Comparison of ENCODE assay signal across 9 mouse cellular contexts in genomic region chr8:120595963-120596362, GRCm38 (mm10). TPM values are rescaled to one million over a fixed set of nuclear protein-coding genes. Genes with fewer than 3 reads are reported as not detected.
A peak's percentile ranks its signal among the peaks of the same experiment; 100 is the strongest.
DNase-seq lines count a peak whose midpoint lies in the region; ATAC-seq and TF ChIP-seq lines count a peak whose summit lies in the region.
"Had no signal": no experiment of that assay in that cellular context is flagged by ENCODE, and none has a peak within 500 bp of the region (broad histone marks: within the 10 kb centered on the region; RNA-seq: fewer than 3 reads in every experiment).

No protein-coding gene starts in this region.

- H3K4me3 ChIP-seq in testis, adult 2 months (ENCODE audit: control insufficient read depth, low read depth, low read length): no peak overlapping the region
- H3K4me3 ChIP-seq in stomach, postnatal 0 days (ENCODE audit: low read depth, low read length): no peak overlapping the region
- H3K4me3 ChIP-seq: embryonic facial prominence, embryonic 15.5 days had no signal

- no peak overlapping the region for H3K9ac ChIP-seq in stomach, postnatal 0 days (ENCODE audit: low read length)
- H3K9ac ChIP-seq: embryonic facial prominence, embryonic 15.5 days had no signal

- H3K4me2 ChIP-seq in stomach, postnatal 0 days (replicated peaks; ENCODE audit: low read depth): no peak overlapping the region
- H3K4me2 ChIP-seq: embryonic facial prominence, embryonic 15.5 days had no signal

- ATAC-seq in stomach, postnatal 0 days (ENCODE audit: low FRiP score, low TSS enrichment): no peak

- H3K9me3 ChIP-seq in stomach, postnatal 0 days (ENCODE audit: control insufficient read depth, low read length): no peaks in the 10 kb centered on the region
- H3K9me3 ChIP-seq: embryonic facial prominence, embryonic 15.5 days had no signal

- no peak for TF ChIP-seq POLR2A in testis, adult 2 months (IDR thresholded peaks at IDR 0.05; ENCODE audit: control insufficient read depth, low read depth, low read length)

- 13% methylated on average over 5 of the region's 5 CpGs for WGBS in stomach, postnatal 0 days

- DNase-seq in heart, adult 18-20 months: peak; percentile 44 to 82
- no peak for DNase-seq in heart, adult 11 months
- DNase-seq in testis, postnatal 14 days (ENCODE audit: low spot score): no peak
- DNase-seq in c-Kit-positive CD71-negative TER-119-negative erythroid progenitor cells, embryonic 14.5 days (ENCODE audit: low read depth): peak; percentile 73
- DNase-seq in heart, postnatal 36 days: peak; percentile 69
- peak; percentile 72 for DNase-seq in lung, postnatal 14 days
- DNase-seq in stomach, postnatal 0 days (ENCODE audit: low spot score): peak; percentile 77

- intact Hi-C loops in heart, postnatal 36 days (cut with DNase I): no loop called here

- H3K27ac ChIP-seq in testis, adult 2 months (ENCODE audit: control insufficient read depth, insufficient read depth, low read depth, low read length): no peak overlapping the region
- no peak overlapping the region for H3K27ac ChIP-seq in stomach, postnatal 0 days (replicated peaks)
- H3K27ac ChIP-seq: embryonic facial prominence, embryonic 15.5 days had no signal

- H3K27me3 ChIP-seq in testis, adult 2 months (ENCODE audit: control insufficient read depth, insufficient read depth, low read length): no peaks in the 10 kb centered on the region
- H3K27me3 ChIP-seq in stomach, postnatal 0 days (ENCODE audit: control insufficient read depth, insufficient read depth, low read length): no peaks in the 10 kb centered on the region
- H3K27me3 ChIP-seq: embryonic facial prominence, embryonic 15.5 days had no signal

- peaks cover 8% of the 10 kb centered on the region for H3K4me1 ChIP-seq in testis, adult 2 months (ENCODE audit: control insufficient read depth, insufficient read depth, low read length)
- H3K4me1 ChIP-seq in stomach, postnatal 0 days (replicated peaks; ENCODE audit: control insufficient read depth, insufficient read depth): peaks cover 3% of the 10 kb centered on the region; the same call in 1 of the 2 replicates

- TF ChIP-seq CTCF in testis, adult 2 months (IDR thresholded peaks at IDR 0.05; ENCODE audit: control insufficient read depth, insufficient read depth, insufficient replicate concordance, low read depth, low read length): peak; percentile 94
- peak; percentile 90 for TF ChIP-seq CTCF in stomach, postnatal 0 days (IDR thresholded peaks at IDR 0.05; ENCODE audit: low read depth)

- TF ChIP-seq EP300 in stomach, postnatal 0 days (optimal IDR thresholded peaks at IDR 0.05): no peak

- no peaks in the 10 kb centered on the region for H3K36me3 ChIP-seq in testis, adult 2 months (ENCODE audit: control insufficient read depth, insufficient read depth, low read length)
- H3K36me3 ChIP-seq in stomach, postnatal 0 days (ENCODE audit: control insufficient read depth, insufficient read depth, low read length): no peaks in the 10 kb centered on the region
- H3K36me3 ChIP-seq: embryonic facial prominence, embryonic 15.5 days had no signal

RNA-seq across cellular contexts. Expression of gene Gins2, which starts 6.9 kb away (rescaled TPM):
- total RNA-seq in heart, adult 18-20 months (2021): 1 to 10 TPM in 1 of 2 experiments, under 1 TPM in 1; 0.98 to 1.8 TPM
- polyA plus RNA-seq in testis, adult 2 months (2012; rRNA removed): 26.9 and 32.1 TPM in 2 replicates
- total RNA-seq in heart, postnatal 36 days (2021): 1 to 10 TPM in 1 of 2 experiments, under 1 TPM in 1; 0.86 to 1.7 TPM
- polyA plus RNA-seq in stomach, postnatal 0 days (2015; fragmentation: Nextera tagmentation; extraction: Ambion mirVana): 31.0 and 35.5 TPM in 2 replicates

RNA-seq across cellular contexts. Expression of gene 1190005I06Rik, which starts 51.5 kb away (rescaled TPM):
- 1 to 10 TPM; 5.6 to 6.3 TPM for total RNA-seq in heart, adult 18-20 months (2021)
- 10.4 and 10.9 TPM in 2 replicates for polyA plus RNA-seq in testis, adult 2 months (2012; rRNA removed)
- total RNA-seq in heart, postnatal 36 days (2021): 1 to 10 TPM; 3.1 to 3.4 TPM
- polyA plus RNA-seq in stomach, postnatal 0 days (2015; fragmentation: Nextera tagmentation; extraction: Ambion mirVana): 12.2 and 14.0 TPM in 2 replicates

Comparison
In these comparisons a context has a peak if more than half of its experiments do, and no peak if none do; other contexts are left out.
1. DNase-seq: peak in heart, adult 18-20 months (2 of 2), c-Kit-positive CD71-negative TER-119-negative erythroid progenitor cells, embryonic 14.5 days (single experiment), heart, postnatal 36 days (2 of 2), lung, postnatal 14 days (single experiment) and stomach, postnatal 0 days (single experiment); none in heart, adult 11 months (single experiment) and testis, postnatal 14 days (single experiment).